Mouse (Mus musculus) left cerebral cortex, postnatal 25 days (tissue): ENCODE data around the gene Ptprh. TPM values are rescaled to one million over a fixed set of nuclear protein-coding genes. Genes with fewer than 3 reads are reported as not detected.
A peak's percentile ranks its signal among the peaks of the same experiment; 100 is the strongest.

ENCODE experiments used
- DNase-seq, 2 experiments: peaks; one replicate each; pipeline ENCODE4 v3.0.0; 2022; ENCODE audit warnings: low spot score in 2 of 2, mixed read lengths in 1 of 2
- intact Hi-C: fragments of 180-260 bp; cut with DNase I; formaldehyde crosslinking; loops from one replicate; pipeline ENCODE4 v1.15.1; 2025
- total RNA-seq, 2 experiments: library from RNA; stranded (reverse); gene quantifications; 2 replicates each; pipeline ENCODE4 v1.2.3; 2021

Gene Ptprh
- total RNA-seq, 2 experiments from 2014 or later = 0.46 to 0.71 TPM

- DNase-seq = no peak
- intact Hi-C loops = loop anchor here (2.0 kb wide), 1 partner anchor 16 kb away; no protein-coding TSS in a partner anchor
Measured at GRCm38 (mm10) chr7:4527302-4527689, 76.5 kb downstream of the Ptprh start.

DNA sequence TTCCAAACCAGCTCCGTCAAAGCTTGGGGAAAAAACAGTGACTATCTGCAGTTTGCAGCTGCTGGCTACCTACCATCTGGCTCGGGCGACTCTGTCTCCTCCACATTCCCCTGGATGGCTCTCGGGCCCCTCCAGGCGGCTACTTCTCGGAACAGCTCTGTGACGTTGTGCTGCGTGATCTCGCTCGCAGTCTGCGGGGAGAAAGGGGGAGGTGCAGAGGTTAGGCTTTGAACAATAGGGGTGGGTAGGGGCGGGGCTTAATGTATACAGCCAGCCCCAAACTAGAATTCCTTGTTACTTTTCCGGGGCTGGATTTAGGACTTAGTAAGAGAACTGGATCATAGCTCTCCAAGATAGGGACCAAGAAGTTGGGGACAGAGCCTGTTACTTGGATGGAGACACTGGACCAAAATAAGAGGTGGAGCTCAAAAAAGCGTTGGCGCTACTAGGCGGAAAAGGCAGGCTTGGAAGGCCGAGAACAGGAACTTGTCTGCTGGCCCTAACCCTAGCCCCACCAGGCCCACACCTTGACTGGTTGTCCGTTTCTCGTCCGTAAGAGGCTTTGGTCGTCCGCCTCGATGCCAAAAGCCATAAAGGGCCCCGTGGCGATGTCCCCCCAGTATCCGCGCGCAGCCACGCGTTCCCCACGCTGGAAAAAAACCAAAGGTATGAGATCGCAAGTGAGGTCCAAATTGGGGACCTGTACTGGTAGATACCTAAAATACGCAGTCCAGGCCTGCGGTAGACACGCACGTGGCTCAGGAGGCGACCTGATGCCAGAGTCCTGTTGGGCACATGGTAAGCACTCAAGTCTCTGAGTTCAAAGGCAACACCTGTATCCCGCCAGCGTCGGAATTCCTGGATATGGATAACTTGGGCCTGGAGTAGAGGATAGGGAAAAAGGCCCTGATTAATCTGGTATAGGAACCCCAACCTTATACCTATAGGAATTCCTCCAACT is 77.2 kb downstream of the Ptprh start:
- DNase-seq = peak; percentile 69 to 78
- intact Hi-C loops = loop anchor here (2.0 kb wide), 1 partner anchor 16 kb away; no protein-coding TSS in a partner anchor

GRCm38 (mm10) chr7:4524212-4524922 is 79.5 kb downstream of the Ptprh start, which contains the start of gene Tnni3:
TSS of gene Tnni3 (minus strand) at chr7:4524229.
- intact Hi-C loops = loop anchor here (2.0 kb wide), 2 partner anchors 46 to 94 kb away; no protein-coding TSS in a partner anchor
- DNase-seq = peak; percentile 31 to 56

DNA sequence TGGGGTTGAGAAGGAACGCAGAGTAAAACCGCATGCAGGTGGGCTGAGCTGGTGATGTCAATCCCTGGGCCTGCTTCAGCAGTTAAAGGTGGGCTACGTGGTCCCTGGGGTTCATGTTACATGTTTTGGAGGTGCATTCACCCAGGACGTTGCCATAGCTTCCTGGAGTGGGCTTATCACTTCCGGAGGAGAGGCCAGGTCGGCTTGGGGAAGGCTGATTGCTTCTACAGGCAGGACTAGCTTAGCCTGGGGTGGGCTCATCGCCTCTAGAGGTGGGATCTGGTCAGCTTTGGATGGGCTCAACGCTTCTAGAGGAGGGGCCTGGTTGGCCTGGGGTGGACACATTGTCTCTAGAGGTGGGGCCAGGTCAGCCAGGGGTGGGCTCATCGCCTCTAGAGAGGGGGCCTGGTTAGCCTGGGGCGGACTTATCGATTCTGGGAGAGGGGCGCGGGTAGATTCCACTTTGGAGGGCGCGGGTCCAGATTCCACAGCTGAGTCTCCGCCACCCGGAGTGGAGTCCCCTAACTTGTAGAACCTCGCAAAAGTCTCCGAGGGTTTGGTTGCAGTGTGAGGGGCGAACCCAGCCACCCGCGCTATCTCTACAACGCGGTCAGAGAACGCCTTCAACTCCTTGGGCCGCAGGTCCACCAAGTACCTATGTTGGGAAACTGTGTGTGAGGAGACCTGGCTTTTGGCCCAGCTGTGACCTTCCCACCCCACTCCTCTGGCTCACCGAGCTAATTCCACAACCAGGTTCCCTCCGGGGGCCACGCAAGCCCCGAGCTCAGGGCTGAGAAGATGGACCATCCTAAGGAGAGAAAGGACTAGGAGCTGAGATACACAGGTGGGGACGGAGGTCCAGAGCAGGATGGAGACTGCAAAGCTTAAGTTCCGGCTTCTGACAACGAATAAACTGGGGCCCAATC is 80.4 kb downstream of the Ptprh start:
- intact Hi-C loops = loop anchor here (2.0 kb wide), 2 partner anchors 45 to 93 kb away; no protein-coding TSS in a partner anchor
- DNase-seq = no peak

DNA sequence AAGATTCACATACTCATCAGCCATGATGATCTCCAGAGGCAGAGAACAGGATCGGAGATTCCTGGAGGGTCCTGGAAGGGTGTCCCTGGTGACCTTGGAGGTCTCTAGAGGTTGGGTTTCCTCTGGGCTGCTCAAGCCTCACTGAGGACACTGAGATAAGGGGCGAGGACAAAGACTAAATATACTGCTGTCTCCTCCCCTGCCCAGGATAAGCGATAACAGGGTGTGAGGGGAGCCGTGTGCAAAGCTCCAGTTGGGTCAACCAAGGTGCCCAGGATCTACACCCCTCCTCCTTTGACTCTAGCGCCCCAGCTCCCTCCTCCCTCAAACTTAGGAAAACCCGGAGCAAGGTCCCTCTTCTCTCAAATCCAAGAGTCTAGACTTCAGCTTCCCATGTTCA is 81.5 kb downstream of the Ptprh start:
- no peak for DNase-seq
- intact Hi-C loops = no loop called here

DNA sequence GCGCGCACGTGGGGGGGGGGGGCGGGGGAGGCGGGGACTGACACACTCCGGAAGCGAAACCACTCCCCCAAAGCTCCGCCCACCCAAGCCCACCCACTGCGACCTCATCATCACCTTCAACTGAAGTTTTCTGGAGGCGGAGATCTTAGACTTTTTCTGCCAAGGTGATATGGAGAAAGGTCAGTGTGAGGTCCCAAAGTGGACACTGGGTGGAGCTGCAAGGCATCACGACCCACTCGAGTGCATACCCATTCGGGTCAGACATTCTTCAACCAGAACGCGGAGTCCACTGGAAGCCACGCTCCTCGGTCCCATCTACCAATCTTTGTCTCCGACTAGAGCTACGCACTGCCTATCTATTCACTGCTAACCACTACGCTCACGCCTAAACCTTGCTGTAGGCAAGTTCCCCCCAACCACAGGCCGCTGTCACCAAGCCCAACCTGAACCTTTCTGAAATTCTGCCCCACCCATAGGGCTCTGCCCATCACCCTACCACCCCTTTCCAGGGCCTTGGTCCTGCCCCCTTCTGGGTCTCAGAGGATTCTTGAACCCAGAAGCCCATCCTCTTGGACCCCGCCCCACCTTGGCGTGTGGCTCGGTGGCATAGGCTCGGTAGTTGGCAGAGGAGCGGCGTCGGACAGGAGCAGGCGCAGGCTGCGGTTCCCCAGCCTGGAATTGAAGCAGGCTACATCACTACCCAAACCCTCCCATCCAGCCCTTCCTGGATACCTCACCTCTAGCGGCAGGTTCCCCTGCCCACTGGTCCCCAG is 82.4 kb downstream of the Ptprh start:
- intact Hi-C loops = no loop called here
- no peak for DNase-seq

DNA sequence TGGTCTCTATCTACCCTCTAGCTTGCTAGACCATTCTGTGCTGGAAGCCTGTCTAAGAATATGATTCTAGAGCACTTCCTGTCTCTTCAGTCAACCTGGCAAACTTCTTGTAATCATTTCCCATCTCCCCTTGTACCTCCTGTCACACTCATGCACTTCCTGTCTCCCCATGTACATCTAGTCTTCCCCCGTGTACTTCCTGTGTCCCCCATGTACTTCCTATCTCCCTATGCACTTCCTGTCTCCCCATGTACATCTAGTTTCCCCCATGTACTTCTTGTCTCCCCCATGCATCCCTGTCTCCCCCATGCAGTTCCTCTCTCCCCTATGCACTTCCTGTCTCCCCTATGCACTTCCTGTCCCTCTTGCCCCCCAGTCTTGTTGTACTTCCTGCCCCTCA is 85.4 kb downstream of the Ptprh start:
- intact Hi-C loops = no loop called here
- no peak for DNase-seq

GRCm38 (mm10) chr7:4516332-4517050 is 87.3 kb downstream of the Ptprh start, which contains the start of gene Tnnt1:
TSS of gene Tnnt1 (minus strand) at chr7:4516382.
- DNase-seq = no peak
- intact Hi-C loops = no loop called here

DNA sequence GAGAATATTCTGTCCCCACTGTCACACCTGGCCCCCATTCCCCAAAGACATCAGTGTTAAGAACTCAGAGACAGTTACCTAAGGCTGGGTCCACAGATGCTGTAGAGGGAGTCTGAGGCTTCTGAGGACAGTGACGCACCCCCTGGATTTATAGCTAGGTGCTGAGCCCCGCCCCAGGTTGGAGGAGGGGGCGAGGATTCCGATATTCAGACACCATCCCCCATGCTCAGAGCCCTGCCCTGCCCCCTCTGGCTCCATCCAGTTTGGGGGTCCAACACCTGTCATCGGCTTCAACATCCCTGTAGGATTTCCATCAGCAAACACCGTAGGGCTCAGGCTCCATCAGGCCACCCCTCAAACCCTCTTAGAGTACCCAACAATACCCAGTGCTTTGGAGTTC is 88.0 kb downstream of the Ptprh start:
- intact Hi-C loops = no loop called here
- DNase-seq = no peak

GRCm38 (mm10) chr7:4513829-4514712 is 89.8 kb downstream of the Ptprh start:
- intact Hi-C loops = no loop called here
- no peak for DNase-seq

DNA sequence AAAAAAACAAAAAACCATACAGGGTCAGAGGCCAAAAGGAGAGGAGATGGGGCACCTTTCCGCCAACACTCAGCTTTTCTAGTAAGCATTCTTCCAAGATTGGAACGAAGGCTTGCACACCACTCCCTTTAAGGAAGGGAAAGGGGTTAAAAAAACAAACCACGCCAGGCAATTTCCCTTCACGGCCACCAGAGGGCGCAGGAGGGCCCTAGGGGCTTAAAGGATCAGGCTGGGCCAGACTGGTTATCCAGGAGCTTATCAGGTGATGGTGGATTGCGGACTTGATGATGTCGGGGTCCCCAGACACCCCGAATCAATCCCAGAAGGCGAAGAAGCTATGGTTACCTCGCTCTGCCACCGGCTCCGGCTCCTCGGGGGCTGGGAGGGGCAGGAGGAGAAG is 90.6 kb downstream of the Ptprh start:
- intact Hi-C loops = no loop called here
- DNase-seq = no peak

GRCm38 (mm10) chr7:4511489-4512224 is 92.2 kb downstream of the Ptprh start:
- DNase-seq = no peak
- intact Hi-C loops = loop anchor here (2.0 kb wide), 1 partner anchor 15 kb away; no protein-coding TSS in a partner anchor

- intact Hi-C loops = loop anchor here (2.0 to 10.0 kb wide), 2 partner anchors 17 to 815 kb away; partner anchors contain the start of genes Mboat7 and Tsen34
- DNase-seq = peak in 1 of 2 experiments; percentile 47
Measured at GRCm38 (mm10) chr7:4509863-4510608, 93.8 kb downstream of the Ptprh start.

DNA sequence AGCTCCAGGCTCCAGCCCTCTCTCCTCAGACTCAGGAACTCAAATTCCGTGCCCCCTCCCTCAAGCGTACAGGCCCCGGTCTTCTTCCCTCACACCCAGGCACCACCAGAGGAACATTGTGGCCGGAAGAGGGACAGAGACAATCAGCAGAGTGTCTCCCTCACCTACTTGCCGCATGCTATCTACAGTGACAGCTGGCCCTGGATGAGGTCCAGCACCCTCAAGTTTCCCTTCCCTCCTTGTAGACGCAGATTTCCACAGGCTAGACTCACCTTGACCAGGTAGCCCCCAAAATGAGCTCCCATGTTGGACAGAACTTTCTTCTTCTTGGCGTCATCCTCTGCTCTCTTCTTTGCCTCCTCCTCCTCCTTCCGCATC is 95.1 kb downstream of the Ptprh start:
- DNase-seq = no peak
- intact Hi-C loops = loop anchor here (10.0 kb wide), 1 partner anchor 814 kb away; the partner anchor contains the start of genes Mboat7 and Tsen34

GRCm38 (mm10) chr7:4508062-4508738 is 95.6 kb downstream of the Ptprh start:
- intact Hi-C loops = loop anchor here (10.0 kb wide), 1 partner anchor 813 kb away; the partner anchor contains the start of genes Mboat7 and Tsen34
- DNase-seq = peak in 1 of 2 experiments; percentile 77
